Mouse (Mus musculus) olfactory bulb, adult 2 months (tissue): ENCODE measurements around the gene Atad3a.

ENCODE experiments used
- CTCF ChIP-seq: fragments of 200-500 bp; IDR thresholded peaks from 2 replicates; pipeline ENCODE4 v1.5.1; 2012; ENCODE audit warnings: low read depth, mild to moderate bottlenecking, low read length, moderate library complexity; ENCODE audit not compliant: insufficient read depth
- POLR2A ChIP-seq: fragments of 200-500 bp; IDR thresholded peaks from 2 replicates; pipeline ENCODE4 v1.6.1; 2012; ENCODE audit warnings: mild to moderate bottlenecking, low read depth, low read length, moderate library complexity; ENCODE audit not compliant: insufficient read depth

DNA sequence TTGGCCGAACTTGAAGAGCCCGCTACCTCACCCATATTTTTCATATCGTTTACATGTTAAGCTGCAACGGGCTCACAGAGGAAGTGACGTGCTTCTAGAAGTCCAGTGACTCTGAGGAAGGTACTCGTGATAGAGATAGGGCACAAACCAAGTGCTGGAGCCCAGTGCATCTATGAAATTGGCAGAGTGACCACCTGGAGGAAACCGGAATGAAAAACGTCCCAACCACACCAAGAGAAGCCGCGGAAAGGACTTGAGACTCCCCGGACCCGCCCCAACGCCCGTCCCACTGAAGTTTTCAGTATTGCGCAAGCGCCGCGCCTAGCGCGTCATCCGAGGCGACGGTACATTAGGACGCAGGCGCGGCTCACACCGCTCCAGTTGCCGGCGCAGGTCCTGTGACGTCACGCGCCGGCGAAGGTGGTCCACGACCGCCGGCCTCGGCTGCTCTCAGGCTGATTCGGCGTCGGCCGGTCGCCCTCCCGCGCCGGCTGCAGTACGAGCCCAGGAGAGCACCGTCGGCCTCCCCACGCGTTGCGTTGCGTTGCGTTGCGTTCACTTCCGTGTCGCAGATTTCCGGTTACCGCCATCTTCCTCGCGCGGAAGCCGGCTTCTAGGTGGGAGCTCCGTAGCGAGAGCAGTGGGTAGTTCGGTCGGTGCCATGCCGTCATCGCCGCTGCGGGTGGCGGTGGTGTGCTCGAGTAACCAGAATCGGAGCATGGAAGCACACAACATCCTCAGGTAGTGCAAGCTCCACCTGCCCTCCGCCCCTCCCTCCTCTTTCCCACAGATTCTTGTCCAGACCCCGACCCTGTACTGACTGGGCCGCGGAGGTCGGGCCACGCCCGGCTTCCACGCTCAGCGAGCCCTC, 55.9 kb downstream of the Atad3a start, which contains the start of gene Ssu72:
- TF ChIP-seq CTCF (no peak), POLR2A (peak; percentile 82)
